ENCODE assay signal across 11 mouse cellular contexts in the genomic region with DNA sequence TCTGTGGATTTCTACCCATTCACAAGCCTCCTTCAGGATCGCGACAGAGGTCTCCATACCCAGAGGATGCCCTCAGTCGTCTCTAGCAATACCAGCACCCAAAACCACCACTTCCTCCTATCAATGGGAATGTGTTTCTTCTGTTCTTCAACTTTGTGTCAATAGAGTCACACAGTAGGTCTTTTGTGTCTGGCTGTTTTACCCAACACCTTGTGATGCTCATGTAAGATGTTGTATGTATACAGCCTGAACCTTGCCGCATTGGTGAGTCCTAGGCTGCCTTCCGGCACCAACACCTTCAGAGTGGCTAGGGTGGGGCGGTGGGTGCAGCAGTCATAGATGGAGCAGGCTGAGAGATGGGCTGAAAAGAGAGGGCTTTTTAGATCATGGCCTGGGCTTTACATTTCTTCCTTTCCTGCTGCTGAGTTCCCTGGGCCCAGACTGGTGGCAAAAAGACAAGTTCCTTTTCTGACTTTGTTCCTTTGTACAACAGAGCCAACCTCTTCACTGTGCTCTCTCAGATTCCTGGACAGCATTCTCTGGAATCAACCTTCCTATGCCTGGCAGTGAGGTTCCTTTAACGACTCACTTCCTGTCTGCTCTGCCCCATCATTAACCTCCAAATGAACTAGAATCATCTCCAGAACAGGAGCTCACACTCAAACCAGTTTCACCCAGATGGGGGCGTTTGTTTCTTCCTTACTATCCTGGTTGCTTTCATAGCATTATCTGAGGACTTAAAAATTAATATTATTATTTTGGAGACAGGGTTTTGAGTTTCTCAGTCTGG.
A peak's percentile ranks its signal among the peaks of the same experiment; 100 is the strongest.
DNase-seq lines count a peak whose midpoint lies in the region; ATAC-seq and TF ChIP-seq lines count a peak whose summit lies in the region.
"Had no signal": no experiment of that assay in that cellular context is flagged by ENCODE, and none has a peak within 500 bp of the region (broad histone marks: within the 10 kb centered on the region; RNA-seq: fewer than 3 reads in every experiment).

No protein-coding gene starts in this region.

- no peaks in the 10 kb centered on the region for H3K4me1 ChIP-seq in kidney, adult 2 months (ENCODE audit: control insufficient read depth, insufficient read depth, low read length)
- peaks cover 11 to 35% of the 10 kb centered on the region in 2 experiments for H3K4me1 ChIP-seq in CH12.LX (ENCODE audit: control insufficient read depth in 1 of 2, insufficient read depth in 2 of 2)
- H3K4me1 ChIP-seq in liver, embryonic 11.5 days (replicated peaks; ENCODE audit: control insufficient read depth, insufficient read depth, low read length): peaks cover 51% of the 10 kb centered on the region
- H3K4me1 ChIP-seq in cerebellum, adult 2 months (ENCODE audit: control insufficient read depth, insufficient read depth, low read length): no peaks in the 10 kb centered on the region
- H3K4me1 ChIP-seq: hindbrain, embryonic 12.5 days had no signal

- H3K27me3 ChIP-seq in kidney, adult 2 months (replicated peaks; ENCODE audit: control insufficient read depth, insufficient read depth, low read length): no peaks in the 10 kb centered on the region
- H3K27me3 ChIP-seq in CH12.LX (replicated peaks): no peaks in the 10 kb centered on the region
- H3K27me3 ChIP-seq in liver, embryonic 11.5 days (replicated peaks; ENCODE audit: control insufficient read depth, insufficient read depth, low read length): no peaks in the 10 kb centered on the region
- no peaks in the 10 kb centered on the region for H3K27me3 ChIP-seq in cerebellum, adult 2 months (ENCODE audit: control insufficient read depth, insufficient read depth, low read length)
- H3K27me3 ChIP-seq: hindbrain, embryonic 12.5 days had no signal

- TF ChIP-seq POLR2A in kidney, adult 2 months (IDR thresholded peaks at IDR 0.05; ENCODE audit: low read depth, low read length): no peak
- TF ChIP-seq POLR2A in CH12.LX (IDR thresholded peaks at IDR 0.05; ENCODE audit: low read depth, low read length): no peak
- TF ChIP-seq POLR2A in cerebellum, adult 2 months (IDR thresholded peaks at IDR 0.05; ENCODE audit: borderline replicate concordance, insufficient read depth, low read length): no peak

- in situ Hi-C loops in CH12.LX (cut with MboI; ENCODE audit: low pct_ligation_motif_present, low pct_unique_long_range_greater_than_20kb, low sequenced_read_pairs): no loop called here

- H3K36me3 ChIP-seq in kidney, adult 2 months (ENCODE audit: control insufficient read depth, insufficient read depth, low read length): no peaks in the 10 kb centered on the region
- H3K36me3 ChIP-seq in CH12.LX (replicated peaks in 1 of 2; ENCODE audit: control insufficient read depth in 1 of 2, insufficient read depth in 1 of 2, low read length in 1 of 2): no peaks in the 10 kb centered on the region
- H3K36me3 ChIP-seq in liver, embryonic 11.5 days (ENCODE audit: control insufficient read depth, insufficient read depth, low read length): no peaks in the 10 kb centered on the region
- H3K36me3 ChIP-seq: hindbrain, embryonic 12.5 days had no signal

- no peak for DNase-seq in kidney, adult 2 months
- no peak for DNase-seq in kidney, adult 9 months
- no peak for DNase-seq in CH12.LX (ENCODE audit: extremely low read depth)
- peak; percentile 25 for DNase-seq in R1 (ENCODE audit: low read depth, low spot score)
- no peak for DNase-seq in liver, embryonic 11.5 days (ENCODE audit: low spot score)
- DNase-seq in cerebellum, adult 2 months: no peak
- no peak for DNase-seq in spleen, postnatal 4 days (ENCODE audit: low spot score in 2 of 2)
- DNase-seq in left cerebral cortex, postnatal 14 days (ENCODE audit: low spot score in 2 of 2): no peak
- DNase-seq: cerebellum, postnatal 10 days; spleen, adult 18-20 months had no signal

- H3K9ac ChIP-seq in CH12.LX (ENCODE audit: insufficient read depth, low read depth): no peak overlapping the region
- H3K9ac ChIP-seq in liver, embryonic 11.5 days (ENCODE audit: low read depth, low read length): no peak overlapping the region
- H3K9ac ChIP-seq: hindbrain, embryonic 12.5 days had no signal

- TF ChIP-seq RAD21 in CH12.LX (IDR thresholded peaks at IDR 0.05; ENCODE audit: low read depth, low read length): no peak

- H3K79me2 ChIP-seq in CH12.LX (replicated peaks; ENCODE audit: control insufficient read depth, extremely low read depth, insufficient read depth, poor library complexity, severe bottlenecking): no peaks in the 10 kb centered on the region

- H3K27ac ChIP-seq in kidney, adult 2 months (ENCODE audit: insufficient read depth, low read depth, low read length): 0 out of 2 replicates have a peak overlapping the region, but pooled peaks have one; percentile 26
- H3K27ac ChIP-seq in CH12.LX (ENCODE audit: insufficient read depth, low read depth): no peak overlapping the region
- peak overlapping the region; percentile 65 for H3K27ac ChIP-seq in liver, embryonic 11.5 days (ENCODE audit: low read depth, low read length)
- no peak overlapping the region for H3K27ac ChIP-seq in cerebellum, adult 2 months (ENCODE audit: insufficient read depth, low read length)
- H3K27ac ChIP-seq: hindbrain, embryonic 12.5 days had no signal

- dilution Hi-C loops in CH12.LX (cut with MboI; ENCODE audit: extremely low pct_ligation_motif_present, extremely low pct_unique_long_range_greater_than_20kb, low sequenced_read_pairs): no loop called here

- no peak overlapping the region for H3K4me3 ChIP-seq in kidney, adult 2 months (ENCODE audit: insufficient read depth, low read depth, low read length)
- H3K4me3 ChIP-seq in CH12.LX (replicated peaks in 1 of 3; ENCODE audit: low read depth in 2 of 3, low read length in 2 of 3, poor library complexity in 1 of 3): no peak overlapping the region
- H3K4me3 ChIP-seq in liver, embryonic 11.5 days (ENCODE audit: low read depth, low read length): no peak overlapping the region
- H3K4me3 ChIP-seq in cerebellum, adult 2 months (replicated peaks; ENCODE audit: insufficient read depth, low read depth, low read length): no peak overlapping the region
- H3K4me3 ChIP-seq: hindbrain, embryonic 12.5 days had no signal

- WGBS in kidney, adult 2 months: 72% methylated on average over 8 of the region's 8 CpGs
- 63% methylated on average over 8 of the region's 8 CpGs for WGBS in liver, embryonic 11.5 days
- 85% methylated on average over 8 of the region's 8 CpGs for WGBS in cerebellum, adult 2 months

- TF ChIP-seq CTCF in kidney, adult 2 months (conservative IDR thresholded peaks at IDR 0.05; ENCODE audit: insufficient read depth, insufficient read length, low read depth, low read length): no peak
- no peak for TF ChIP-seq CTCF in CH12.LX (conservative IDR thresholded peaks at IDR 0.05 in 1 of 2, IDR thresholded peaks at IDR 0.05 in 1 of 2; ENCODE audit: low read depth in 2 of 2, low read length in 2 of 2)
- no peak for TF ChIP-seq CTCF in cerebellum, adult 2 months (IDR thresholded peaks at IDR 0.05; ENCODE audit: borderline replicate concordance, insufficient read depth, low read depth, low read length)

- no peak overlapping the region for H3K4me2 ChIP-seq in CH12.LX (ENCODE audit: insufficient read depth, low read depth, poor library complexity, severe bottlenecking)
- H3K4me2 ChIP-seq in liver, embryonic 11.5 days: no peak overlapping the region
- H3K4me2 ChIP-seq: hindbrain, embryonic 12.5 days had no signal

- no peak for TF ChIP-seq EP300 in CH12.LX (IDR thresholded peaks at IDR 0.05; ENCODE audit: low read length)

- H3K9me3 ChIP-seq in CH12.LX (replicated peaks; ENCODE audit: low read length): peaks cover 7% of the 10 kb centered on the region
- no peaks in the 10 kb centered on the region for H3K9me3 ChIP-seq in liver, embryonic 11.5 days (ENCODE audit: control insufficient read depth, low read length)
- H3K9me3 ChIP-seq: hindbrain, embryonic 12.5 days had no signal

- no peak for ATAC-seq in liver, embryonic 11.5 days (replicated peaks; ENCODE audit: low FRiP score)

- intact Hi-C loops in left cerebral cortex, postnatal 14 days (cut with DNase I): no loop called here

TF ChIP-seq in CH12.LX, 34 proteins besides CTCF, POLR2A, EP300 and RAD21:
- TF ChIP-seq BHLHE40 (IDR thresholded peaks at IDR 0.05; ENCODE audit: low read depth, low read length): no peak
- no peak for TF ChIP-seq SIN3A (IDR thresholded peaks at IDR 0.05; ENCODE audit: low read length)
- TF ChIP-seq ZKSCAN1 (IDR thresholded peaks at IDR 0.05; ENCODE audit: borderline replicate concordance, low read depth, low read length): peak; percentile 43

Comparison
In these comparisons a context has a peak if more than half of its experiments do, and no peak if none do; other contexts are left out.
1. H3K27ac ChIP-seq: peak in kidney, adult 2 months (single experiment) and liver, embryonic 11.5 days (single experiment); none in CH12.LX (single experiment) and cerebellum, adult 2 months (single experiment).